Mouse (Mus musculus): Measurements from ENCODE around the gene Srrm1.

The Srrm1 gene

DNA sequence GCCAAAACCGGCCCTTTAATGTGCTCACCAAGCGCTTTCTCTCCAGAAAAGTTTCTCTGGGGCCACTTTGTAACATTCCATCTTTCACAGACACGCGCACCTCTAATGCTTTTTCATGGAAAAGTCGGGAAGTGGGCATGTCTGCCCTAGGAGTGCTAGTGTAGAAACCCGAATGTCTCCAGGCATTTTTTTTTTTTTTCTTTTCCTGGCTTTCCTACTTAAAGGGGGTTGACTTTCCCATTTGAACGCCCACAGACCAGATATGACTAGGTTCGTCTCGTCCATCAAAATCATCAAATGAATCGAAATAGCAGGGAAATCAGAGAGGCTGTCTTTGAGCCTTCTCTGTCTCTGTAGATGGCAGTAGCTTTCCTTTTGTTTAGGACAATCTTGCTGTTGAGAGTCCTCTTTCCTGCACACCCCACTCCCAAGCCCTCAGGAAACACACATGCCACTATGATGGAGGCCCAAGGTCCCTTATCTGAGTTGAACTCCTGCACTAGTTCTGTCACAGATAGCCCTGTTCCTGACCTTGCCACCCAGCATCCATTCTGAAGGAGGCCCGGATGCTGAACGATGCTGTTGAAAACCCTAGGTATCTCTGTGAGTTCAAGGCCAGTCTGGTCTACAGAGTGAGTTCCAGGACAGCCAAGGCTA is 801 bp upstream of the Srrm1 start:
- DNase-seq (ENCODE audit: low read depth, low spot score), result no peak

DNA sequence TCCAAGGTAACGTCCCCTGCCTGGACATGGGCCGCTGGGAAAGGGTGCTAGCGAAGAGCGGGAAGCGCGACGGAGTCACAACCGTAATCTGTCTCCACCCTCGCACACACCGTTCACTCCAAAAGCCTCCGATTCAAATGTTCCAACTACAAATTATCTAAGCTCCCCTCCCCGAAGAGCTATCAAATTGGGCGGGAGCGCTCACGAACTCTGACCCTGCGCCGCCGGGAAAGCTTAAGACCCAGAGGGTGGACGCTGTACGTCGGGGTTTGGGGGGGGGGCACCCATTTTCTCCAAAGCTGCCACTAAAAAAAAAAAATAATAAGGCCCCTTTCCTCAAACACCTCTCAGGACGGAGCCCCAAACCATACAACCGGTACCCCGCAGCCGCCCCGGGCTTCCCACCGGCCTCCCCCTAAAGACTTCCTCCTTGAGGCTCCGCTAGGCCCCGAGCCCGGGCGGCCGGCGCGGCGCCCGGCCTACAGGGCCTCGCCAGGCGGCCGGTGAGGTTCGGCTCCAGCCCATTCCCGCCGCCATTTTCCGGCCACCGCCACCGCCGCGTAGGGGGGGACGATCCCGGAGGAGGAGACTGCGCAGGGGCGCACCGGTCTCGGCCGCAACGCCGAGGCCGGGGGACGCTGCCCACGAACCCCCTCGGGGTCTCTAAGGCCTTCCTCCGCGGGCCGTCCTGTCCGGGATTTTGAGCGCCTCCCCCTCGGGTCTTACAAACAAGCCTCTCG is 625 bp downstream of the Srrm1 start:
- no peak for DNase-seq (ENCODE audit: low read depth, low spot score)

- DNase-seq (ENCODE audit: low read depth, low spot score), result no peak
These were observed 15.7 kb downstream of the Srrm1 start for GRCm38 (mm10) chr4:135337376-135337942.

- DNase-seq (ENCODE audit: low read depth, low spot score), result no peak
These were observed 17.1 kb downstream of the Srrm1 start for GRCm38 (mm10) chr4:135336023-135336357.

DNA sequence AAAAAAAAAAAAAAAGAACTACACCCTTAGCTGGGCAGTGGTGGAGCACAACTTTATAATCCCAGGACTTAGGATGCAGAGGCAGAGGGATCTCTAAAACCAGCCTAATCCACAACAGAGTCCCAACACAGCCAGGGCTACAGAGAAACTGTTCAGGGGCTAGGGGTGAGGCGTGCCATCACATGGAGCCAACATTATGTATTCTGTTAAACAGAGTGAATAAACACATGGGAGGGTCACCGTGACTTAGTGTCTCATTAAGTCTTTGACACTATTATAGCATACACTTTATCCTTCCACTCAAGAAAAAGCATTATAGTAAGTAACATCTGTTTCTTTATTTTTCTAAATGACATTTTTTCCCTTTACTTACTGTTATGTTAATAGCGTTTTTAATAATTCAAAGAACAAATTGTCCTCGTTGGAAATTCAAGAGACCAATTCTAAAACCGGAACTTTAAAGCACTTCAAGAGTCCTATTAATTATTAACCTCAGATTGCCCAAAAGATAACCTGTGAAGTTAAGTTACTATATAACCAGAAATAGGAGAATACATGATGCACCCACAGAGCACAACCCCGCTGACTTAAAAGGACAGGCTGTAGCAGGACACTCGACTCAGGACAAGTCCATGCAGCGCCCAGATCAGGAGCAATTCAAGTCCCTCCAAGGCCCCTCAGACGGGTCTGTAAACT is 17.6 kb downstream of the Srrm1 start:
- no peak for DNase-seq (ENCODE audit: low read depth, low spot score)

DNA sequence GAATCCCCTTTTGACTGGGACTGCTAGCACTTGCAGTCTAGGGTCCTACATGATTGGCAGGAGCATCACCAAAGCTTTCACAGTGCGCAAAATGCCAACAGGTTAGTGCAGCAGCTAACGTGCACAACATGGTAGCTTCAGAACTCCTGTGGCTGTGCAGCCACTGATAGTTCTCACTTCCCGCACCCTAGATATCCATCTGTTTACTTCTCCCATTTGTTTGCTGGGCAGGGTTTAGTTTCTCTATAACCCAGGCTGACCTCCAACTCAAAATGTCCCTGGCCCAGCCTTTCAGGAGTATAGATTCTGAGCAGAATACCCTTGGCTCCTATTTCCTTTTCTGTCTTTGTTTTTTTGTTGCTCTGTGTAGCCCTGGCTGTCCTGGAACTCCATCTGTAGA is 26.7 kb downstream of the Srrm1 start:
- no peak for DNase-seq (ENCODE audit: low read depth, low spot score)

GRCm38 (mm10) chr4:135326046-135326445 is 27.1 kb downstream of the Srrm1 start:
- no peak for DNase-seq (ENCODE audit: low read depth, low spot score)

GRCm38 (mm10) chr4:135323021-135323420 is 30.1 kb downstream of the Srrm1 start:
- DNase-seq (ENCODE audit: low read depth, low spot score), result no peak

DNA sequence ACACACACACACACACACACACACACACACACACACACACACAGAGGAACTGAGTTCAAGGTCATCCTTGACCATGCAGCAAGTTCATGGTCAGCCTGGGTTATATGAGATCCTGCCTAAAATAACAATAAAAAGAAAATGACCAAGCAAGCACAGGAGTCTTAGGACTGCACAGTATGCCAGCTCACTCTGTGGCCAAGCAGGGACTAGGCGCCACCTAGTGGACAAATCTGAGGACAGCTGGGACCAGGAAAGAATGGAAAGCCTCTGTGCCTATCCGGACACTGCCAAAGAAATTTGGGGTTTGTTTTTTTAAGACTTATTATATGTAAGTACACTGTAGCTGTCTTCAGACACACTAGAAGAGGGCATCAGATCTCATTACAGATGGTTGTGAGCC is 35.2 kb downstream of the Srrm1 start:
- DNase-seq (ENCODE audit: low read depth, low spot score), result peak; percentile 74

GRCm38 (mm10) chr4:135317539-135317938 is 35.6 kb downstream of the Srrm1 start:
- DNase-seq (ENCODE audit: low read depth, low spot score), result no peak

- no peak for DNase-seq (ENCODE audit: low read depth, low spot score)
These were observed 37.8 kb downstream of the Srrm1 start for GRCm38 (mm10) chr4:135315287-135315686.

- DNase-seq (ENCODE audit: low read depth, low spot score), result no peak
These were observed 38.7 kb downstream of the Srrm1 start for GRCm38 (mm10) chr4:135314419-135314832.

DNA sequence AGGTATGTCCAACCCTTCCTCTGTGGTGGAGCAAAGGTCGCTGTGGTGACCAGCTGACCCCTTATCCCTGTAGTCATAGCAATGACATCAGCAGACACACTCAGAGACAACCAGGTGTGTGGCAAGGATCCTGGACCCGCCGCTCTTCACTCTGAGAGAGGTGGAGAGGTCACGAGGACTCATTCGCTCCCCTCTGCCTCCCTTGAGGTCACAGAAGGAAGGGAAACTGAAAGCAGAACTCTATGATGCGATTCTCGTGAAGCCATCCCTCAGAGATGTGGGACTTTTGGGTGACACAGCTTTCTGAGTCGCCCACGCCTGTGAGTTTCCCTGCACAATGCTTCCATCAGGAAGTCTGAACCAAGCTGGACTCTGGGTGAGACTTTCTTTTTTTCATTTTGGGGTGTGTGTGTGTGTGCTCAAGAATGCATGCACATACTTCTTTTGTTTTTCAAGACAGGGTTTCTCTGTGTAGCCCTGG is 39.3 kb downstream of the Srrm1 start:
- no peak for DNase-seq (ENCODE audit: low read depth, low spot score)

DNA sequence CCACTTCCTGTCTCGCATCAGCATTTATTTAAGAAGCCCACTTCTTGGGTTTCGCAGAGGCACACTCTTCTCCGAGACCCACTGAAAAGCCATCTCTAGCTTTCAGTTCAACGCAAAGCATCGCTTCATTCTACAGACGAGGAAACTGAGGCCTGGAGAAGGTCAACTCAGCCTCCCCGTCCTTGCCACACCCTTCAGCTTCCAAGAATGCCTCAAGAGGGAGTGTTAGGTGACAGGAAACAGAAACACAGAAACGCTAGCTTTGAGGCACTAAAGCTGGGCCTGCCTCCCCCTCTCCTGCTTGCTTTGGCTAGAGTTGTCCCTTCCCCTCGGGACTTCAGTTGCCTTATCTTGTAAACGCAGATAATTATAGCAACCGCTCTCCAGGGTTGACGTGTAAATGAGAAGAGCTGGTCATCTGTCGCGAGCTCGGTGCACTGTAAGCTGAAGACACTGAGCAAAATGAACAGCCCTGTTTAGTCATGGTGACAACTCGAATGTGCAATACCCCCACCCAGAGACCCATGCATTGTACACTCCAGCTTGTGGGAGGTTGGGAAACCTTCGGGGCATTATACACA is 39.9 kb downstream of the Srrm1 start:
- peak; percentile 48 for DNase-seq (ENCODE audit: low read depth, low spot score)

- peak; percentile 77 for DNase-seq (ENCODE audit: low read depth, low spot score)
These were observed 40.4 kb downstream of the Srrm1 start for GRCm38 (mm10) chr4:135312706-135313105.

DNA sequence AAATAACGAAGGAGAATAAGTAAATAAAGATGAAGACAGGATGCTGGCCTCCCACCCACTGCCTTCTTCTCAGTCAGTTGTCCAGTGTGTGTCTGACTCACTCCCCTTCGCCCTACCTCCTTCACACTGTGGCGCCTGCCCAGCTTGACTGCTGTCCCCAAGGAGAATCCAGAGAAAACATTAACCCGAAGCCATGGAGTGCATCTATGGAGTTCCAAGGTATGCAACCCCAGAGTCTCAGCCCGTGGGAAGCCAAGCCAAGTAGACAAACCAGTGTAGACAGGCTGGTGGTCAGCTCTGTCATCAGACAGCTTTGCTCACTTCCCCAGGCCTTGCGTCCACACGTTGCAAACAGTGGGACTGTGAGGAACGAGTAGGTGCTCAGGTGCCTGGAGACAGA is 42.8 kb downstream of the Srrm1 start:
- no peak for DNase-seq (ENCODE audit: low read depth, low spot score)

DNA sequence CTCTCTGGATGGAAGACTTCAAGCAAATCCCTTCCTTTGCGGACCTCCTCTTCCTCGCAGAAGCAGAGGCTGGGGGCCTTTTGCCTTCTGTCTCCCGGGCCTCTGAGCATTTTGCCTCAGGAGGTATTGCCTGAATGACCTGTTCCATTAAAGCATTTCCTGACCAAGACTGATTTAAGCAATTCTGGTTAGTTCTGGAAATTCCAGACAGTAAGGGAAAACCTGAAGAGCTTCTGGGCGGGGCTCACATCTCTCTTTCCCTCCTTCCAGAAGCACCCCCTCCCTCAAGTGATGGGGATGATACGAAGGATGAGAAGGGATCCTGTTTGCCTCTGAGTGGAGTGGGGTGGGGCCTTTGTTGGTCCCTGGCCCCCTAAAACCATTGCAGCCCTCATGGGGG is 43.4 kb downstream of the Srrm1 start:
- DNase-seq (ENCODE audit: low read depth, low spot score), result no peak

GRCm38 (mm10) chr4:135309112-135309659 is 43.9 kb downstream of the Srrm1 start:
- no peak for DNase-seq (ENCODE audit: low read depth, low spot score)

DNA sequence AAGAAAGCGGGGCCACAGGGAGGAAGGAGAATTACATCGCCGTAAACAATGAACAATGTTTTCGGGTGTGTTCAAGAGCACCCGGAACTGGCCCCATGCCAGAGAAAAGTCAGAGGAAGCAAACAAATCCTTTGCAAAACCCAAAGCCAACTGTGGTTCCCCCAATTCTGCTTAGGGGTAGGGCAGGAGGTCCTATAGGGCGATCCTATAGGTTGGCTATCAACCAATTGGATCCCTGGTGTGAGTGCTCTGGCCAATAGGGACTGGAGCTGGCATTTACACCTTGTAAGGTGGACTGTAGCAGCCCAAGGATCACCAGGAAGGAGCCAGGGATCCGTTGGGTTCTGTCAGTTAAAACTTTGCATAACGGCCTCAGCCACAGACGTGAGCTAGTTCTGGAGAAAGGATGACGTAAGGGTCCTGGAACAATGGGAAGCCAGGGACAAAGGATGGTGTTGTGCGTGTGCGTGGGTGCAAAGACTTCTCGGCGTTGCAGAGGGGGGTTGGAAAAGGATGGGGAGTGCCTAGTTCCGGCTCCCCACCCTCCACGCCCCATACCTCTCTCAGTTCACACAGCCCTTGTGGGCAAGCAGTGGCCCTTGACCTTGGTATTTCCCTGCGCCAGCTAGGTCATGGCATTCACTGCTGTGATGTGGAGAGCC is 46.0 kb downstream of the Srrm1 start:
- no peak for DNase-seq (ENCODE audit: low read depth, low spot score)

GRCm38 (mm10) chr4:135306533-135306932 is 46.6 kb downstream of the Srrm1 start:
- peak; percentile 78 for DNase-seq (ENCODE audit: low read depth, low spot score)

- no peak for DNase-seq (ENCODE audit: low read depth, low spot score)
These were observed 50.9 kb downstream of the Srrm1 start for GRCm38 (mm10) chr4:135302261-135302660.
